Mouse (Mus musculus) MEL (cell line): ENCODE data around the gene Coro1b. TPM values are rescaled to one million over a fixed set of nuclear protein-coding genes. Genes with fewer than 3 reads are reported as not detected.

Experiments used
- DNase-seq: peaks from one replicate; pipeline ENCODE4 v3.0.0; 2011; ENCODE audit warnings: low read depth, low spot score
- H3K27ac ChIP-seq: 2 replicates; pipeline ENCODE4 v1.5.1; 2012; ENCODE audit warnings: low read depth, mild to moderate bottlenecking, control low read depth, low read length, moderate library complexity; ENCODE audit not compliant: control insufficient read depth
- H3K27me3 ChIP-seq, 2 experiments: fragments of 150-350 bp in 1 of 2; sonication (generic) in 1 of 2; 2 replicates each; pipeline ENCODE4 v1.6.1; 2012; ENCODE audit warnings: low read length in 2 of 2, mild to moderate bottlenecking in 2 of 2, improper control_type of control experiment in 1 of 2, moderate library complexity in 1 of 2; ENCODE audit not compliant: insufficient read depth in 2 of 2, control insufficient read depth in 1 of 2
- H3K36me3 ChIP-seq, 2 experiments: 2 replicates each; pipeline ENCODE4 v1.6.1; 2012 to 2014; ENCODE audit warnings: low read length in 2 of 2, improper control_type of control experiment in 1 of 2, inconsistent platforms in 1 of 2, mild to moderate bottlenecking in 1 of 2; ENCODE audit not compliant: insufficient read depth in 2 of 2, control insufficient read depth in 1 of 2
- H3K4me1 ChIP-seq, 2 experiments: fragments of 150-350 bp in 1 of 2; sonication (generic) in 1 of 2; 2 replicates each; pipeline ENCODE4 v1.6.1; 2012; ENCODE audit warnings: low read length in 2 of 2, improper control_type of control experiment in 1 of 2, mild to moderate bottlenecking in 1 of 2; ENCODE audit not compliant: insufficient read depth in 2 of 2, control insufficient read depth in 1 of 2
- H3K4me3 ChIP-seq, 2 experiments: fragments of 150-350 bp in 1 of 2; sonication (generic) in 1 of 2; 2 replicates each; pipeline ENCODE4 v1.5.1; 2012; ENCODE audit warnings: low read depth in 2 of 2, low read length in 2 of 2, mild to moderate bottlenecking in 2 of 2, moderate library complexity in 2 of 2, control low read depth in 1 of 2, improper control_type of control experiment in 1 of 2; ENCODE audit not compliant: control insufficient read depth in 1 of 2, insufficient read depth in 1 of 2
- H3K79me2 ChIP-seq: 2 replicates; pipeline ENCODE4 v1.6.1; 2012; ENCODE audit warnings: mild to moderate bottlenecking, low read length, moderate library complexity; ENCODE audit not compliant: control insufficient read depth, poor library complexity, insufficient read depth
- H3K9ac ChIP-seq: 2 replicates; pipeline ENCODE4 v1.6.1; 2012; ENCODE audit warnings: low read depth, mild to moderate bottlenecking, control low read depth, low read length, moderate library complexity; ENCODE audit not compliant: control insufficient read depth, poor library complexity, severe bottlenecking
- H3K9me3 ChIP-seq: fragments of 150-350 bp; sonication (generic); replicated peaks from 2 replicates; pipeline ENCODE4 v1.6.1; 2012; ENCODE audit warnings: mild to moderate bottlenecking, low read length, improper control_type of control experiment, moderate library complexity; ENCODE audit not compliant: insufficient read depth
- CHD1 ChIP-seq: IDR thresholded peaks from 2 replicates; pipeline ENCODE4 v1.6.1; 2012; ENCODE audit warnings: low read depth, mild to moderate bottlenecking, inconsistent platforms, low read length, improper control_type of control experiment
- CTCF ChIP-seq, 3 experiments: IDR thresholded peaks in 2 of 3; conservative IDR thresholded peaks in 1 of 3; 2 replicates each; pipeline ENCODE4 v1.5.1; 2011 to 2012; ENCODE audit warnings: low read length in 3 of 3, low read depth in 2 of 3, mild to moderate bottlenecking in 2 of 3, improper control_type of control experiment in 1 of 3, inconsistent platforms in 1 of 3, mixed read lengths in 1 of 3, moderate library complexity in 1 of 3; ENCODE audit not compliant: control insufficient read depth in 1 of 3, insufficient read depth in 1 of 3, poor library complexity in 1 of 3, severe bottlenecking in 1 of 3
- ELF1 ChIP-seq: IDR thresholded peaks from 2 replicates; pipeline ENCODE4 v1.6.1; 2014; ENCODE audit warnings: low read depth, mild to moderate bottlenecking, inconsistent platforms, low read length, improper control_type of control experiment, moderate library complexity
- GATA1 ChIP-seq: IDR thresholded peaks from 2 replicates; pipeline ENCODE4 v1.6.1; 2011; ENCODE audit warnings: low read depth, low read length, improper control_type of control experiment
- HCFC1 ChIP-seq: IDR thresholded peaks from 2 replicates; pipeline ENCODE4 v1.6.1; 2012; ENCODE audit warnings: low read depth, mild to moderate bottlenecking, inconsistent platforms, low read length, improper control_type of control experiment, moderate library complexity
- MAFK ChIP-seq: IDR thresholded peaks from 2 replicates; pipeline ENCODE4 v1.6.1; 2011; ENCODE audit warnings: low read depth, mild to moderate bottlenecking, low read length, improper control_type of control experiment, borderline replicate concordance
- MAX ChIP-seq: IDR thresholded peaks from 2 replicates; pipeline ENCODE4 v1.6.1; 2011; ENCODE audit warnings: low read length, improper control_type of control experiment
- MAZ ChIP-seq: IDR thresholded peaks from 2 replicates; pipeline ENCODE4 v1.6.1; 2012; ENCODE audit warnings: low read depth, mild to moderate bottlenecking, inconsistent platforms, low read length, improper control_type of control experiment
- MYB ChIP-seq: IDR thresholded peaks from 2 replicates; pipeline ENCODE4 v1.6.1; 2011; ENCODE audit warnings: mild to moderate bottlenecking, low read depth, low read length, improper control_type of control experiment
- POLR2AphosphoS2 ChIP-seq: IDR thresholded peaks from 2 replicates; pipeline ENCODE4 v1.6.1; 2011; ENCODE audit warnings: low read length, improper control_type of control experiment
- RCOR1 ChIP-seq: IDR thresholded peaks from 2 replicates; pipeline ENCODE4 v1.6.1; 2012; ENCODE audit warnings: low read depth, mild to moderate bottlenecking, inconsistent platforms, low read length, improper control_type of control experiment
- SMC3 ChIP-seq: IDR thresholded peaks from 2 replicates; pipeline ENCODE4 v1.6.1; 2011; ENCODE audit warnings: low read depth, low read length, improper control_type of control experiment
- USF2 ChIP-seq, 2 experiments: IDR thresholded peaks; 2 replicates each; pipeline ENCODE4 v1.6.1; 2011 to 2012; ENCODE audit warnings: improper control_type of control experiment in 2 of 2, low read length in 2 of 2, borderline replicate concordance in 1 of 2, inconsistent platforms in 1 of 2, low read depth in 1 of 2, mild to moderate bottlenecking in 1 of 2; ENCODE audit not compliant: insufficient read depth in 1 of 2
- ZC3H11A ChIP-seq: IDR thresholded peaks from 2 replicates; pipeline ENCODE4 v1.6.1; 2012; ENCODE audit warnings: low read depth, mild to moderate bottlenecking, inconsistent platforms, low read length, improper control_type of control experiment
- ZKSCAN1 ChIP-seq: IDR thresholded peaks from 2 replicates; pipeline ENCODE4 v1.6.1; 2012; ENCODE audit warnings: low read depth, mild to moderate bottlenecking, inconsistent platforms, low read length, improper control_type of control experiment, moderate library complexity
- ZMIZ1 ChIP-seq: IDR thresholded peaks from 2 replicates; pipeline ENCODE4 v1.6.1; 2012; ENCODE audit warnings: low read depth, mild to moderate bottlenecking, inconsistent platforms, low read length, improper control_type of control experiment, moderate library complexity
- ZNF384 ChIP-seq: IDR thresholded peaks from 2 replicates; pipeline ENCODE4 v1.6.1; 2012; ENCODE audit warnings: low read depth, mild to moderate bottlenecking, inconsistent platforms, low read length, improper control_type of control experiment
- polyA plus RNA-seq, 2 experiments: library from polyadenylated mRNA; stranded (reverse) in 1 of 2; unstranded in 1 of 2; fragments of >175 nt in 1 of 2; fragments of >200 nt in 1 of 2; gene quantifications; 2 replicates each; pipeline versions ENCODE4 v1.2.1 to v1.2.4; 2012; ENCODE audit warnings: low replicate concordance in 2 of 2, low read depth in 1 of 2; ENCODE audit not compliant: insufficient read length in 2 of 2, insufficient read depth in 1 of 2, missing spikeins in 1 of 2
- total RNA-seq: library from RNA; depleted of rRNA; stranded (reverse); fragments of 300-350 nt; gene quantifications from 2 replicates; pipeline ENCODE4 v1.2.3, GENCODE M21; 2012

The Coro1b gene
- total and polyA plus RNA-seq, 3 experiments, result 55.5 to 111 TPM; not detected in 1

DNA sequence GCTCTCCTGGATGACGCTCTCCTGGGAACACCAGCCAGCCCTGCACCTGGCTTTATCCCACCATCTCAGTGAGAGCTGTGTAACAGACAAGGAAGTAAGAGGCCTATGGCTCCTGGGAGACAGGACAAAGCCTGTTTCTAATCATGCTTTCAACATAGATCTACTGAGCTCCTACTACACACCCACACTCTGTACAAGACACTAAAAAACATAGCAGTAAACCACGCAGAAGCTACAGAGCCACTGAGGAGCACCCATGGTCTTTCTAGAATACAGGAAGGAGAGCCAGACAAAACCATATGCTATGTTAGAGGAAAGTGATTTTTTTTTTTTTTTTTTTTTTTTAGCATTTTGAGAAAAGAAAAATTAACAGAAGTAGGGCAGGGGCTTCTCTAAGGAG, 30.1 kb upstream of the Coro1b start:
- no peak overlapping the region for H3K4me3 ChIP-seq
- DNase-seq, result no peak
- H3K9ac ChIP-seq, result no peak overlapping the region
- H3K27me3 ChIP-seq, result no peaks in the 10 kb centered on the region
- peaks cover 21 to 28% of the 10 kb centered on the region in 2 experiments for H3K4me1 ChIP-seq
- TF ChIP-seq ZNF384 (0 out of 2 replicates have a peak, but pooled peaks have one; percentile 21), ELF1 (no peak)
- peaks cover 4% of the 10 kb centered on the region for H3K79me2 ChIP-seq
- peaks cover 2 to 31% of the 10 kb centered on the region in 2 experiments; a peak in 3 of 4 replicates for H3K36me3 ChIP-seq
- H3K27ac ChIP-seq, result no peak overlapping the region
- H3K9me3 ChIP-seq, result no peaks in the 10 kb centered on the region

GRCm38 (mm10) chr19:4119716-4120487, 28.5 kb upstream of the Coro1b start:
- Histone ChIP-seq H3K4me3 (no peak overlapping the region), H3K4me1 (peaks cover 25% of the 10 kb centered on the region in 2 experiments), H3K79me2 (peaks cover 2% of the 10 kb centered on the region; the same call in 1 of the 2 replicates)
- DNase-seq, result no peak
- 0 out of 2 replicates have a peak, but pooled peaks have one; percentile 15 for TF ChIP-seq RCOR1
- TF ChIP-seq POLR2AphosphoS2, result no peak
- TF ChIP-seq MAFK, result no peak
- no peak for TF ChIP-seq HCFC1
- 0 out of 2 replicates have a peak, but pooled peaks have one; percentile 16 for TF ChIP-seq GATA1
- TF ChIP-seq, all 39 proteins: peak for 2
- Histone ChIP-seq H3K9me3 (no peaks in the 10 kb centered on the region), H3K27me3 (no peaks in the 10 kb centered on the region), H3K36me3 (peaks cover under 1 to 34% of the 10 kb centered on the region in 2 experiments; a peak in 2 of 4 replicates), H3K27ac (no peak overlapping the region), H3K9ac (no peak overlapping the region)

GRCm38 (mm10) chr19:4120496-4120895, 27.9 kb upstream of the Coro1b start:
- no peak overlapping the region for H3K4me3 ChIP-seq
- no peaks in the 10 kb centered on the region for H3K9me3 ChIP-seq
- no peaks in the 10 kb centered on the region for H3K27me3 ChIP-seq
- H3K9ac ChIP-seq, result no peak overlapping the region
- TF ChIP-seq RCOR1 (no peak), CHD1 (no peak), MAZ (no peak), ZMIZ1 (no peak), ZC3H11A (no peak), USF2 (IDR thresholded peaks at IDR 0.05; ENCODE audit: borderline replicate concordance in 1 of 2, insufficient read depth in 1 of 2, low read depth in 1 of 2, low read length in 2 of 2) (no peak), MAX (no peak), MAFK (no peak), CTCF (IDR thresholded peaks at IDR 0.05 in 2 of 3, conservative IDR thresholded peaks at IDR 0.05 in 1 of 3; ENCODE audit: control insufficient read depth in 1 of 3, insufficient read depth in 1 of 3, low read depth in 2 of 3, low read length in 3 of 3, poor library complexity in 1 of 3, severe bottlenecking in 1 of 3) (no peak), ELF1 (no peak), MYB (no peak), SMC3 (no peak), ZKSCAN1 (no peak)
- H3K4me1 ChIP-seq, result peaks cover 25 to 27% of the 10 kb centered on the region in 2 experiments
- H3K79me2 ChIP-seq, result peaks cover 2% of the 10 kb centered on the region; the same call in 1 of the 2 replicates
- H3K36me3 ChIP-seq, result peaks cover 0 to 38% of the 10 kb centered on the region in 2 experiments; a peak in 2 of 4 replicates
- no peak overlapping the region for H3K27ac ChIP-seq
- DNase-seq, result no peak
